17 mouse cellular contexts compared by ENCODE assay signal in the genomic region with DNA sequence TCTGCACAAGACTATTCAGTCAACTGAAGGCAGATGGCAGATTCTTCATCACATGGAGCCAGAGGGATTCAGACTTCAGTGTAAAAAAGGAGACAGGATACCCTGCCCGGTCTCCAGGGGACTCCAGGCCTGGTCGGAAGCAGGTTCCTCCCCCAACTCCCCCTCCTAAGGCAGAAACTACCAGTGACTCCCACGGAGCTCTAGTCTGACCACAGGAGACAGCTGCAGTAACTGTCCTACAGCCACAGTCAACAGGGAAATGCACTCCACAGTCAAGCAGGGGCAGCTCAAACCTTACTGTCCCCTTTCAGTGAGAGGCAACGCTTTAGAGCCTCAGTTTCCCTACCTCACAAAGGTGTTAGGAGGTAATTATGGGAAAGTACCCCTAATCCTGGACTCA. TPM values are rescaled to one million over a fixed set of nuclear protein-coding genes. Genes with fewer than 3 reads are reported as not detected.
"Had no signal": no experiment of that assay in that cellular context is flagged by ENCODE, and none has a peak within 500 bp of the region (broad histone marks: within the 10 kb centered on the region; RNA-seq: fewer than 3 reads in every experiment).

No protein-coding gene starts in this region.

- DNase-seq: kidney, adult 18-20 months; kidney, postnatal 4 days; liver; liver, embryonic 13.5 days; liver, postnatal 0 days; lung, postnatal 14 days; retina, postnatal 1 day; right cerebral cortex, postnatal 4 days; spleen, adult 18-20 months; thymus, adult 18-20 months; thymus, postnatal 14 days had no signal

- H3K4me3 ChIP-seq: layer of hippocampus, adult 2 months; limb, embryonic 12.5 days; liver, embryonic 13.5 days; lung, embryonic 15.5 days; neural tube, embryonic 12.5 days had no signal

- H3K36me3 ChIP-seq: limb, embryonic 12.5 days; liver, embryonic 13.5 days; lung, embryonic 15.5 days had no signal

- ATAC-seq: liver, postnatal 0 days had no signal

- H3K9ac ChIP-seq: limb, embryonic 12.5 days; liver, embryonic 13.5 days; liver, postnatal 0 days; lung, embryonic 15.5 days; neural tube, embryonic 12.5 days had no signal

- H3K9me3 ChIP-seq: limb, embryonic 12.5 days; liver, embryonic 13.5 days; lung, embryonic 15.5 days; neural tube, embryonic 12.5 days had no signal

- H3K27me3 ChIP-seq: limb, embryonic 12.5 days; liver, embryonic 13.5 days; lung, embryonic 15.5 days; neural tube, embryonic 12.5 days had no signal

- H3K4me2 ChIP-seq: limb, embryonic 12.5 days; liver, embryonic 13.5 days; lung, embryonic 15.5 days; neural tube, embryonic 12.5 days had no signal

- H3K27ac ChIP-seq: layer of hippocampus, adult 2 months; limb, embryonic 12.5 days; liver, embryonic 13.5 days; lung, embryonic 15.5 days; macrophage; neural tube, embryonic 12.5 days had no signal

RNA-seq across cellular contexts. Expression of a gene that starts 23.2 kb away (rescaled TPM):
- total RNA-seq: neutrophil, adult 5-6 weeks had no signal
